Mouse (Mus musculus) hindbrain, embryonic 14.5 days (tissue): ENCODE data around the gene Abhd16b. TPM values are rescaled to one million over a fixed set of nuclear protein-coding genes. Genes with fewer than 3 reads are reported as not detected.

Experiments used
- ATAC-seq: fragments of 200-750 bp; cut with Nextera tagmentation; 2 replicates; pipeline ENCODE4 v1.8.0; 2017; ENCODE audit warnings: moderate number of reproducible peaks, mild to moderate bottlenecking, moderate TSS enrichment, moderate library complexity; ENCODE audit not compliant: low FRiP score
- DNase-seq: peaks from one replicate; pipeline ENCODE4 v3.0.0-alpha.2; 2015; ENCODE audit warnings: low spot score
- H3K27ac ChIP-seq: fragments of 300-500 bp; sonication (generic); 2 replicates; pipeline ENCODE4 v1.5.1; 2014; ENCODE audit warnings: mild to moderate bottlenecking, moderate library complexity
- H3K27me3 ChIP-seq: fragments of 300-500 bp; sonication (generic); 2 replicates; pipeline ENCODE4 v1.6.1; 2014; ENCODE audit warnings: mild to moderate bottlenecking, low read length, mixed read lengths; ENCODE audit not compliant: control insufficient read depth, insufficient read depth
- H3K36me3 ChIP-seq: fragments of 300-500 bp; sonication (generic); replicated peaks from 2 replicates; pipeline ENCODE4 v1.6.1; 2014; ENCODE audit not compliant: control insufficient read depth, insufficient read depth
- H3K4me1 ChIP-seq: fragments of 300-500 bp; sonication (generic); replicated peaks from 2 replicates; pipeline ENCODE4 v1.6.1; 2014; ENCODE audit warnings: antibody characterized with exemption, low read length, mixed read lengths; ENCODE audit not compliant: control insufficient read depth, insufficient read depth
- H3K4me2 ChIP-seq: fragments of 300-500 bp; sonication (generic); replicated peaks from 2 replicates; pipeline ENCODE4 v1.6.1; 2014; ENCODE audit warnings: mild to moderate bottlenecking, moderate library complexity
- H3K4me3 ChIP-seq: fragments of 300-500 bp; sonication (generic); replicated peaks from 2 replicates; pipeline ENCODE4 v1.5.1; 2014; ENCODE audit warnings: mild to moderate bottlenecking, low read length
- H3K9ac ChIP-seq: fragments of 300-500 bp; sonication (generic); 2 replicates; pipeline ENCODE4 v1.6.1; 2014
- H3K9me3 ChIP-seq: fragments of 300-500 bp; sonication (generic); 2 replicates; pipeline ENCODE4 v1.6.1; 2016; ENCODE audit warnings: low read length; ENCODE audit not compliant: control insufficient read depth
- WGBS: fragments of 180-500 bp; shearing (Covaris S2); extraction: QIAGEN DNeasy Blood & Tissue Kit; methylation state at CpG from one replicate; pipeline ENCODE4 v1.1.7; 2014; 5-methylcytosine and 5-hydroxymethylcytosine counted together
- polyA plus RNA-seq: library from polyadenylated mRNA; unstranded; fragments of >200 nt; fragmentation: Nextera tagmentation; extraction: Ambion mirVana; gene quantifications from 2 replicates; pipeline ENCODE4 v1.2.1, GENCODE M21; 2014

The Abhd16b gene
- polyA plus RNA-seq, 1 experiment from 2014 or later: not detected

DNA sequence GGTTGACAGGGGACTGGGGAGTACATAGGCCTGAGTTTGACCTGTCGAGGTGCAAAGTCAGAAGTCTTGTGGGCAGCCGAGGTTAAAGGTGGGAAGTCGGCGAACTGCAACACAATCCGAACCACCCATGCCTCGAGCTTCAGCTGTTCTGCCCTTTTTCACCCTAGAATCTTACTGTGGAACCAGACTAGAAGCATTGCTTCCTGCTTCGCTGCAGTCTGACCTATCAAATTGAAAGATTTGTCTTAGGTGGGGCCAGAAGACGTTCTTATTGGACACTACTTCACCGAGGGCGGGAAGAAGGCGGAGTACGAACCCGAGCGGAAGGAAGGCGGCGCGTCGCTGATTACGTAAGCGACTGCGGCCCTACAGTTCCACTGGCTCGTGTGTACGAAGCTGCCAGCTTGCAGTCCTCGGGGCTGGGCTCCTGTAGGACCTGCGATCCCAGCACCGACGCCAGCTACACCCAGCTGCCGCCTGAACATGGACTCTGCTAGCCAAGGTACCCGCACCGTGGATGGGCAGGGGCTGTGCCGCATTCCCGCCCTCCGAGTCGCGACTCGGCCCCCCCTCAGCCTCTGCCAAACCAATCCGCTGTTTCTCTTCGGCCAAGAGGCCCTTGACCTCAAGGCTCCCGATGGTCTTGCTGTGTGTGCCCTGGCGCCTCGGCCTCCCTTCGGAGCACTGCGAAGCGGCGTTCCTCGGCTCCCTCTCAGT, 4.0 kb downstream of the Abhd16b start, which contains the start of gene Tpd52l2:
Gene Tpd52l2 (plus strand): TSS at position 312 of the 717 bp plus-strand sequence.
- Histone ChIP-seq H3K4me2 (peak within 1 kb of the TSS; percentile 95), H3K27ac (peak within 1 kb of the TSS; percentile 80), H3K4me1 (peaks cover 16% of the 10 kb centered on the region), H3K9me3 (no peaks in the 10 kb centered on the region), H3K27me3 (no peaks in the 10 kb centered on the region), H3K4me3 (peak within 1 kb of the TSS; percentile 70), H3K9ac (peak within 1 kb of the TSS; percentile 90), H3K36me3 (peaks cover 26% of the 10 kb centered on the region)
- ATAC-seq (peak; percentile 96), DNase-seq (peak; percentile 96)
- WGBS: under 1% methylated on average over 46 of the region's 46 CpGs

DNA sequence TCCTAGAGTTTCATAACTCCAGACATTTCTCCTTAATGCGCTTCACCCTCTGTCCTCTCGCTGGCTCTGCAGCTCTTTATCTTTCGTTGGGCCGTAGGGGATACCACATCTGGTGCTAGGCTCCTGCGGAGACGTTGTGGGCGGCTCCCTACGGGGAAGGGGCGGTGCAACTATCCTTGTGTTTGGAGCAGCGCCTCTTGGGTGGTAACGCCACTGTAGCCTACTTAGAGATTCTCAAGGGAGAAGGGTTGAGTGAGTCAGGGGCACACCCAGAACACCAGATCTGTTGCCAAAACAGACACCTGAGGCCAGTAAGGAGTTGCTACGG, 4.5 kb downstream of the Abhd16b start:
- Histone ChIP-seq H3K36me3 (peaks cover 31% of the 10 kb centered on the region), H3K27me3 (no peaks in the 10 kb centered on the region), H3K9ac (peak overlapping the region; percentile 90), H3K9me3 (no peaks in the 10 kb centered on the region), H3K4me2 (peak overlapping the region; percentile 95), H3K4me3 (peak overlapping the region; percentile 70), H3K27ac (peak overlapping the region; percentile 80), H3K4me1 (peaks cover 16% of the 10 kb centered on the region)
- WGBS: under 1% methylated on average over 12 of the region's 12 CpGs
- DNase-seq (no peak), ATAC-seq (no peak)

GRCm38 (mm10) chr2:181498644-181499043, 5.6 kb downstream of the Abhd16b start:
- WGBS: 82% methylated on average over 4 of the region's 4 CpGs
- Histone ChIP-seq H3K4me1 (peaks cover 16% of the 10 kb centered on the region), H3K4me2 (no peak overlapping the region), H3K36me3 (peaks cover 43% of the 10 kb centered on the region), H3K27ac (no peak overlapping the region), H3K9me3 (no peaks in the 10 kb centered on the region), H3K4me3 (no peak overlapping the region), H3K9ac (no peak overlapping the region), H3K27me3 (no peaks in the 10 kb centered on the region)
- DNase-seq (no peak), ATAC-seq (no peak)

GRCm38 (mm10) chr2:181509191-181509590, 16.2 kb downstream of the Abhd16b start:
- no peak for ATAC-seq
- peaks cover 87% of the 10 kb centered on the region for H3K36me3 ChIP-seq
- no peaks in the 10 kb centered on the region for H3K9me3 ChIP-seq
- H3K4me2 ChIP-seq: no peak overlapping the region
- 99% methylated on average over 2 of the region's 2 CpGs for WGBS
- no peaks in the 10 kb centered on the region for H3K4me1 ChIP-seq
- H3K27me3 ChIP-seq: no peaks in the 10 kb centered on the region
- no peak overlapping the region for H3K9ac ChIP-seq
- no peak overlapping the region for H3K27ac ChIP-seq
- DNase-seq: no peak
- no peak overlapping the region for H3K4me3 ChIP-seq

DNA sequence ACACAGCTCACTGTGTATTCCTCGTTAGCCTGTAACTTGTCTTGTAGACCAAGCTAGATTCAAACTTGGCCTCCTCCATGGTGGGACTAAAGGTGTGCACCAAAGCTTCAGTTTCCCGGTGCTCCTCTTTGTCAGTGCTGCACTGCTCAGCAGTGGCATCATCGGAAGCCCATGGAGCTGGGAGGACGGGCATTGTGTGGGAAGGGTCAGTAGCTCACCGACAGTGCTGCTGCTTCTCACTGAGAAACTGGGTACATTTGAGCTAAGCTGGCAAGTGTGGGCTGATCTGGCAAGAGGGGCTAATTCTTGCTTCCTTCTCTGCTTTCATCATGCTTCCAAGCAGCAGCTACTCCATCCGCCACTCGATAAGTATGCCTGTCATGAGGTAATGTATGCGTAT, 18.2 kb downstream of the Abhd16b start:
- 98% methylated on average over 8 of the region's 8 CpGs for WGBS
- ATAC-seq: no peak
- Histone ChIP-seq H3K27me3 (no peaks in the 10 kb centered on the region), H3K9me3 (no peaks in the 10 kb centered on the region), H3K4me1 (no peaks in the 10 kb centered on the region), H3K36me3 (peaks cover 87% of the 10 kb centered on the region), H3K9ac (no peak overlapping the region), H3K4me2 (no peak overlapping the region), H3K27ac (no peak overlapping the region), H3K4me3 (no peak overlapping the region)
- DNase-seq: no peak

- Histone ChIP-seq H3K27ac (peak overlapping the region; percentile 96), H3K4me2 (peak overlapping the region; percentile 81), H3K9ac (peak overlapping the region; percentile 97), H3K36me3 (peaks cover 39% of the 10 kb centered on the region), H3K27me3 (no peaks in the 10 kb centered on the region), H3K4me1 (peaks cover 30% of the 10 kb centered on the region), H3K9me3 (no peaks in the 10 kb centered on the region), H3K4me3 (peak overlapping the region; percentile 95)
- ATAC-seq (no peak), DNase-seq (no peak)
- WGBS: 79% methylated on average over 3 of the region's 3 CpGs
Observed at GRCm38 (mm10) chr2:181519201-181519600, 26.2 kb downstream of the Abhd16b start.

- Histone ChIP-seq H3K27me3 (no peaks in the 10 kb centered on the region), H3K4me2 (peak within 1 kb of the TSS; percentile 81), H3K4me1 (peaks cover 30% of the 10 kb centered on the region), H3K9ac (peak within 1 kb of the TSS; percentile 97), H3K36me3 (peaks cover 28% of the 10 kb centered on the region), H3K27ac (peak within 1 kb of the TSS; percentile 96), H3K4me3 (peak within 1 kb of the TSS; percentile 95), H3K9me3 (no peaks in the 10 kb centered on the region)
- under 1% methylated on average over 73 of the region's 74 CpGs for WGBS
- DNase-seq (peak; percentile 96), ATAC-seq (peak; percentile 97)
Observed at GRCm38 (mm10) chr2:181520118-181520935, 27.3 kb downstream of the Abhd16b start, which contains the start of gene Dnajc5. TSS of gene Dnajc5 (plus strand) at chr2:181520485.

DNA sequence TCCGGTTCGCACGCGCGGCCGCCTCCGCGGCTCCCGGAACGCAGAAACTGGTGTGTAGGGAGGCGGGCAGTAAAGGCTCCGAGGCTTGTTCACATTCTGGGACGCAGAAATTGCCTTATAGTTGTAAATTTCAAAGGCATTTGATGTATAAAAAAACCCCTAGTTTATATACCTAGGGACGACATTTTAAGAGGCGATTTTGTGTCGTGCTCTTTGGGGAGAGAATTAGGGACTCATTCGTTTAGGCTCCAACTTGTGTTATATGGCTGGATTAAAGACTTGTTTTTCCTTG, 27.9 kb downstream of the Abhd16b start:
- no peak for ATAC-seq
- peak; percentile 38 for DNase-seq
- H3K4me3 ChIP-seq: peak overlapping the region; percentile 95
- H3K27ac ChIP-seq: peak overlapping the region; percentile 96
- H3K36me3 ChIP-seq: peaks cover 24% of the 10 kb centered on the region
- H3K27me3 ChIP-seq: no peaks in the 10 kb centered on the region
- H3K9ac ChIP-seq: peak overlapping the region; percentile 97
- WGBS: under 1% methylated on average over 17 of the region's 17 CpGs
- peak overlapping the region; percentile 81 for H3K4me2 ChIP-seq
- no peaks in the 10 kb centered on the region for H3K9me3 ChIP-seq
- H3K4me1 ChIP-seq: peaks cover 30% of the 10 kb centered on the region

DNA sequence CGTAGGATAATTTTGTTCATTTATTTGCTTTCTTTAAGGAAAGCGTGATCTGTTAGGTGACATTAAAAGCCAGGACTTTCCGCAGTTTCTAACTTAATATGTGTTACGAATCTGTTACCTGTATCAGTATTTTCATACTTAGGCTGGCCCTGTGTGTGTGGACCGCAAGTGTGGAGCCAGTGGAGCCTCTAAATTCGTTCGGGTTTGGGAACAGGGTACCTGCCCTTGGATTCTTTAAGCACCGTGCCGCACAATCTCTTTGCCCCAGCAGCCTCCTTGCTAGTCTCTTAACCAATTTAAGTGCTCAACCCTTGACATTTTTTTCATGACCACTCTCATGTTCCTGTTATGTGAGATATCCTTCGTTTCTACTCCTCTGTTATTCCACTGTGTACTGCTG, 28.5 kb downstream of the Abhd16b start:
- Histone ChIP-seq H3K4me1 (peaks cover 30% of the 10 kb centered on the region), H3K9ac (peak overlapping the region; percentile 97), H3K27ac (no peak overlapping the region), H3K4me2 (peak overlapping the region; percentile 81), H3K27me3 (no peaks in the 10 kb centered on the region), H3K9me3 (no peaks in the 10 kb centered on the region), H3K4me3 (peak overlapping the region; percentile 95), H3K36me3 (peaks cover 18% of the 10 kb centered on the region)
- ATAC-seq (no peak), DNase-seq (no peak)
- WGBS: 61% methylated on average over 10 of the region's 10 CpGs
